Mouse (Mus musculus): ENCODE data around the gene Rpn2. TPM values are rescaled to one million over a fixed set of nuclear protein-coding genes. Genes with fewer than 3 reads are reported as not detected.

Gene Rpn2
- 85.3 and 141 TPM in 2 replicates for polyA plus RNA-seq (2012; rRNA removed)

DNA sequence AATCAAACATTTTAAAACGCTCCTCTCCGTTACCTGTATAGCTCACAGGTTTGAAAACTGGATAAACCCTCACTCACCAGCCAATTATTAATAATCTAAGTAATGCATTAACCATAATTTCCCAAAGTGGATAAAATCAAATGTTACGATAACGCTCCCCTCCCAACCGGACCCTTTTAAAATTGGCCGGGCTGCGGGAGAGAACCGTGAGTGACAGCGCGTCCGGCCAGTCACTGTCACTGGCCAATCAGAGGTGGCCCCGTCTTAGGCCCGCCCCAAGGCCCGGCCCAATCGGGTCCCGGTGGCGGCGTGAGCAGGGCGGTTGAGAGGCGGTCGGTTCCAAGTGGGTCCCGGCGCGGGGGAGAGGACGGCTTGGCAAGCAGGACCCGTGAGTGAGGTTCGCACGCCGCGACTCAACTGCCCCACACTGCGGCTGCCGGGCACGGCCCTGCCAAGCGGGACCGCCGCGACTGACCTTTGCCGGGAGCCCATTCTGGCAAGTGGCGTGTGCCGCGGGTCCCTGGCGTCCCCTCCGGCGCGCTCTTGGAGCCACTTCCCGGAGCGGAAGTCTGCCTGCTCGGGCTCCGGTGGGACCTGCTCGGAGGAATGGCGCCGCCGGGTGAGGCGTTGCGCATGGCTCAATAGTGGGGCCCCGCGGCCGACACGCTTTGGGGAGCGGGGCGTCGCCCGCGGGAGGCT is at the start of gene Rpn2:
Gene Rpn2, plus strand, starts transcription at position 301 of the 699 bp plus-strand sequence.
- WGBS = under 1% methylated on average over 64 of the region's 64 CpGs

DNA sequence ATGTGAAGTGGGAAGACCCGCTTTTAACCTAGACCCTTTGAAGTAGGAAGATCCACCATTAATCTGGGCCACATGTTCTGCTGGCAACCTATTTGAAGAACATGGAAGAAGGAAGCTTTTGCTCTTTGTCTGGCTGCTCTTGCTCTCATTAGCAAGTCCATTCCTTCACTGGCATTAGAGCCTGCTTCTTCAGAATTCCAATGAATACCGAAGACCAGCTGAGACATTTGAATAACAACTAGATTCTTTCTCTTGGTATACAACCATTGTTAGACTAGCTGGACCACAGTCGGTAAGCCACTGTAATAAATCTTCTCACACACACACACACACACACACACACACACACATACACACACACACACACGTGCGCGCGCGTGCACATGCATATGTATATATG is 42.9 kb upstream of the Rpn2 start:
- Histone ChIP-seq H3K4me1 (ENCODE audit: control insufficient read depth, insufficient read depth, insufficient read length, low read length) (no peaks in the 10 kb centered on the region), H3K4me3 (ENCODE audit: low read depth, low read length) (no peak overlapping the region), H3K36me3 (ENCODE audit: control insufficient read depth, insufficient read depth, low read length) (no peaks in the 10 kb centered on the region), H3K27me3 (ENCODE audit: control insufficient read depth, insufficient read depth, low read length) (no peaks in the 10 kb centered on the region), H3K27ac (ENCODE audit: insufficient read depth, low read depth, low read length) (no peak overlapping the region)
- WGBS = 94% methylated on average over 8 of the region's 8 CpGs
- TF ChIP-seq CTCF (IDR thresholded peaks at IDR 0.05; ENCODE audit: extremely low read depth, insufficient read length, insufficient replicate concordance, low read depth, low read length) (no peak), POLR2A (IDR thresholded peaks at IDR 0.05; ENCODE audit: low read depth, low read length) (no peak)

More for the DNA sequence above, at the start of gene Rpn2:
- TF ChIP-seq CTCF (IDR thresholded peaks at IDR 0.05; ENCODE audit: extremely low read depth, insufficient read length, insufficient replicate concordance, low read depth, low read length) = no peak
- peak; percentile 29; the same call in 1 of the 2 replicates for TF ChIP-seq POLR2A (IDR thresholded peaks at IDR 0.05; ENCODE audit: low read depth, low read length)
- peaks cover 4% of the 10 kb centered on the region; the same call in 1 of the 2 replicates for H3K4me1 ChIP-seq (ENCODE audit: control insufficient read depth, insufficient read depth, insufficient read length, low read length)
- H3K27ac ChIP-seq (ENCODE audit: insufficient read depth, low read depth, low read length) = peak within 1 kb of the TSS; percentile 79
- peak within 1 kb of the TSS; percentile 90 for H3K4me3 ChIP-seq (ENCODE audit: low read depth, low read length)
- peaks cover 6% of the 10 kb centered on the region for H3K36me3 ChIP-seq (ENCODE audit: control insufficient read depth, insufficient read depth, low read length)
- H3K27me3 ChIP-seq (ENCODE audit: control insufficient read depth, insufficient read depth, low read length) = no peaks in the 10 kb centered on the region

GRCm38 (mm10) chr2:157245001-157245400 is 33.8 kb upstream of the Rpn2 start:
- Histone ChIP-seq H3K4me3 (ENCODE audit: low read depth, low read length) (0 out of 2 replicates have a peak overlapping the region, but pooled peaks have one; percentile 13), H3K36me3 (ENCODE audit: control insufficient read depth, insufficient read depth, low read length) (no peaks in the 10 kb centered on the region), H3K27ac (ENCODE audit: insufficient read depth, low read depth, low read length) (peak overlapping the region; percentile 98), H3K27me3 (ENCODE audit: control insufficient read depth, insufficient read depth, low read length) (no peaks in the 10 kb centered on the region; the same call in 1 of the 2 replicates), H3K4me1 (ENCODE audit: control insufficient read depth, insufficient read depth, insufficient read length, low read length) (peaks cover 9% of the 10 kb centered on the region; the same call in 1 of the 2 replicates)
- 7% methylated on average over 5 of the region's 5 CpGs for WGBS
- TF ChIP-seq CTCF (IDR thresholded peaks at IDR 0.05; ENCODE audit: extremely low read depth, insufficient read length, insufficient replicate concordance, low read depth, low read length) (no peak), POLR2A (IDR thresholded peaks at IDR 0.05; ENCODE audit: low read depth, low read length) (no peak)

DNA sequence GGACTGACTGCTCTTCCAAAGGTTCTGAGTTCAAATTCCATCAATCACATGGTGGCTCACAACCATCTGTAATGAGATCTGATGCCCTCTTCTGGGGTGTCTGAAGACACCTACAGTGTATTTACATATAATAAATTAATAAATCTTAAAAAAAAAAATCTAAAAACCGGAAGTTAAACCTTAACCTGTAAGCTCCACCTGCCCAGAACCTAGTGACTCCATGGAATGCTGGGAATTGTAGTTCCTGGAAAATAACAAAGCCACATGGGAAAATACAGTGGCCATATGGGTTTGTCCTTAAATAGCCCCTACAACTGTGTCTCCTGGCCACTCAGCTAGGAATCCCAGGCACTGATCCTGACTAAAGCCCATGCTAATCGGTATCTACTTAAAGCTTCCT is 33.2 kb upstream of the Rpn2 start:
- no peaks in the 10 kb centered on the region; the same call in 1 of the 2 replicates for H3K27me3 ChIP-seq (ENCODE audit: control insufficient read depth, insufficient read depth, low read length)
- WGBS = 54% methylated on average over 2 of the region's 2 CpGs
- H3K27ac ChIP-seq (ENCODE audit: insufficient read depth, low read depth, low read length) = peak overlapping the region; percentile 98; the same call in 1 of the 2 replicates
- no peaks in the 10 kb centered on the region for H3K36me3 ChIP-seq (ENCODE audit: control insufficient read depth, insufficient read depth, low read length)
- peaks cover 9% of the 10 kb centered on the region; the same call in 1 of the 2 replicates for H3K4me1 ChIP-seq (ENCODE audit: control insufficient read depth, insufficient read depth, insufficient read length, low read length)
- H3K4me3 ChIP-seq (ENCODE audit: low read depth, low read length) = no peak overlapping the region
- TF ChIP-seq POLR2A (IDR thresholded peaks at IDR 0.05; ENCODE audit: low read depth, low read length) (no peak), CTCF (IDR thresholded peaks at IDR 0.05; ENCODE audit: extremely low read depth, insufficient read length, insufficient replicate concordance, low read depth, low read length) (no peak)

- H3K4me1 ChIP-seq (ENCODE audit: control insufficient read depth, insufficient read depth, insufficient read length, low read length) = peaks cover 9% of the 10 kb centered on the region; the same call in 1 of the 2 replicates
- TF ChIP-seq POLR2A (IDR thresholded peaks at IDR 0.05; ENCODE audit: low read depth, low read length) = no peak
- no peak for TF ChIP-seq CTCF (IDR thresholded peaks at IDR 0.05; ENCODE audit: extremely low read depth, insufficient read length, insufficient replicate concordance, low read depth, low read length)
- H3K36me3 ChIP-seq (ENCODE audit: control insufficient read depth, insufficient read depth, low read length) = no peaks in the 10 kb centered on the region
- H3K27me3 ChIP-seq (ENCODE audit: control insufficient read depth, insufficient read depth, low read length) = no peaks in the 10 kb centered on the region; the same call in 1 of the 2 replicates
- no peak overlapping the region for H3K4me3 ChIP-seq (ENCODE audit: low read depth, low read length)
- no peak overlapping the region for H3K27ac ChIP-seq (ENCODE audit: insufficient read depth, low read depth, low read length)
Measured at GRCm38 (mm10) chr2:157248111-157248510, 30.7 kb upstream of the Rpn2 start.

GRCm38 (mm10) chr2:157259720-157260119 is 19.1 kb upstream of the Rpn2 start:
- H3K27me3 ChIP-seq (ENCODE audit: control insufficient read depth, insufficient read depth, low read length) = no peaks in the 10 kb centered on the region
- no peak overlapping the region for H3K27ac ChIP-seq (ENCODE audit: insufficient read depth, low read depth, low read length)
- 3% methylated on average over 5 of the region's 5 CpGs for WGBS
- TF ChIP-seq CTCF (IDR thresholded peaks at IDR 0.05; ENCODE audit: extremely low read depth, insufficient read length, insufficient replicate concordance, low read depth, low read length) (peak; percentile 75; the same call in 1 of the 2 replicates), POLR2A (IDR thresholded peaks at IDR 0.05; ENCODE audit: low read depth, low read length) (no peak)
- H3K4me3 ChIP-seq (ENCODE audit: low read depth, low read length) = no peak overlapping the region
- peaks cover 5% of the 10 kb centered on the region for H3K4me1 ChIP-seq (ENCODE audit: control insufficient read depth, insufficient read depth, insufficient read length, low read length)
- no peaks in the 10 kb centered on the region for H3K36me3 ChIP-seq (ENCODE audit: control insufficient read depth, insufficient read depth, low read length)

DNA sequence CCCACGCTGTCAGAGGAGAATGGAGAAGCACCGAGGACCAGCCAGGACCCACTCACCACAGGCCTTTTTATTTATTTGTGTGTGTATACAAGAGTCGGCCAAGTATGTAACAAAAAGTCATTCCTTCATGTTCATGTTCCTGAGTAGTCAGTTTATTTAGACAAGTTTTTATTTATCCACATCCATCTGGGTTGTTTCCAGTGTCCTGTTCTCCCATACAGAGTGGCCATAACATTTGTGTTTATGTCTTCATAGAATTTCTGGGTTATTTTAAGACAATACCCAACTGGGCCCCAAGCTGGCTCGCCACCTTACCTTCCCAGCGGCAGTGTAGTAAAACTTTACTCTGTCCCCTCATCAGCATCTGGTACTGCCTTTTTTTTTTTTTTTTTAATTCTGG is 16.9 kb upstream of the Rpn2 start:
- H3K4me1 ChIP-seq (ENCODE audit: control insufficient read depth, insufficient read depth, insufficient read length, low read length) = peaks cover 5% of the 10 kb centered on the region
- H3K27me3 ChIP-seq (ENCODE audit: control insufficient read depth, insufficient read depth, low read length) = no peaks in the 10 kb centered on the region
- H3K27ac ChIP-seq (ENCODE audit: insufficient read depth, low read depth, low read length) = no peak overlapping the region
- no peaks in the 10 kb centered on the region for H3K36me3 ChIP-seq (ENCODE audit: control insufficient read depth, insufficient read depth, low read length)
- H3K4me3 ChIP-seq (ENCODE audit: low read depth, low read length) = no peak overlapping the region
- WGBS = 69% methylated on average over 5 of the region's 5 CpGs
- TF ChIP-seq CTCF (IDR thresholded peaks at IDR 0.05; ENCODE audit: extremely low read depth, insufficient read length, insufficient replicate concordance, low read depth, low read length) (no peak), POLR2A (IDR thresholded peaks at IDR 0.05; ENCODE audit: low read depth, low read length) (no peak)
